Mouse (Mus musculus) limb, embryonic 12.5 days (tissue): ENCODE data around the gene Spo11. TPM values are rescaled to one million over a fixed set of nuclear protein-coding genes. Genes with fewer than 3 reads are reported as not detected.

Source experiments
- ATAC-seq: fragments of 200-750 bp; cut with Nextera tagmentation; 2 replicates; pipeline ENCODE4 v1.8.0; 2017; ENCODE audit warnings: low read depth, moderate TSS enrichment; ENCODE audit not compliant: insufficient number of reproducible peaks, insufficient read depth, low FRiP score, low TSS enrichment
- H3K27ac ChIP-seq: fragments of 300-500 bp; sonication (generic); 2 replicates; pipeline ENCODE4 v1.5.1; 2016; ENCODE audit warnings: mild to moderate bottlenecking, moderate library complexity
- H3K27me3 ChIP-seq: fragments of 300-500 bp; sonication (generic); 2 replicates; pipeline ENCODE4 v1.6.1; 2016; ENCODE audit warnings: mild to moderate bottlenecking, moderate library complexity
- H3K36me3 ChIP-seq: fragments of 300-500 bp; sonication (generic); 2 replicates; pipeline ENCODE4 v1.6.1; 2016; ENCODE audit warnings: mild to moderate bottlenecking, moderate library complexity
- H3K4me1 ChIP-seq: fragments of 300-500 bp; sonication (generic); replicated peaks from 2 replicates; pipeline ENCODE4 v1.6.1; 2016
- H3K4me2 ChIP-seq: fragments of 300-500 bp; sonication (generic); 2 replicates; pipeline ENCODE4 v1.6.1; 2016; ENCODE audit warnings: mild to moderate bottlenecking, moderate library complexity
- H3K4me3 ChIP-seq: fragments of 300-500 bp; sonication (generic); replicated peaks from 2 replicates; pipeline ENCODE4 v1.5.1; 2016; ENCODE audit warnings: mild to moderate bottlenecking
- H3K9ac ChIP-seq: fragments of 300-500 bp; sonication (generic); replicated peaks from 2 replicates; pipeline ENCODE4 v1.6.1; 2016; ENCODE audit warnings: mild to moderate bottlenecking, moderate library complexity
- H3K9me3 ChIP-seq: fragments of 300-500 bp; sonication (generic); 2 replicates; pipeline ENCODE4 v1.6.1; 2016; ENCODE audit warnings: mild to moderate bottlenecking, moderate library complexity
- WGBS: fragments of 180-500 bp; shearing (Covaris S2); methylation state at CpG from one replicate; pipeline ENCODE4 v1.1.7; 2016; 5-methylcytosine and 5-hydroxymethylcytosine counted together
- polyA plus RNA-seq: library from polyadenylated mRNA; unstranded; fragments of >200 nt; fragmentation: Nextera tagmentation; extraction: Ambion mirVana; gene quantifications from 2 replicates; pipeline ENCODE4 v1.2.1, GENCODE M21; 2016

The Spo11 gene
- polyA plus RNA-seq, 1 experiment from 2014 or later = 1.6 TPM

DNA sequence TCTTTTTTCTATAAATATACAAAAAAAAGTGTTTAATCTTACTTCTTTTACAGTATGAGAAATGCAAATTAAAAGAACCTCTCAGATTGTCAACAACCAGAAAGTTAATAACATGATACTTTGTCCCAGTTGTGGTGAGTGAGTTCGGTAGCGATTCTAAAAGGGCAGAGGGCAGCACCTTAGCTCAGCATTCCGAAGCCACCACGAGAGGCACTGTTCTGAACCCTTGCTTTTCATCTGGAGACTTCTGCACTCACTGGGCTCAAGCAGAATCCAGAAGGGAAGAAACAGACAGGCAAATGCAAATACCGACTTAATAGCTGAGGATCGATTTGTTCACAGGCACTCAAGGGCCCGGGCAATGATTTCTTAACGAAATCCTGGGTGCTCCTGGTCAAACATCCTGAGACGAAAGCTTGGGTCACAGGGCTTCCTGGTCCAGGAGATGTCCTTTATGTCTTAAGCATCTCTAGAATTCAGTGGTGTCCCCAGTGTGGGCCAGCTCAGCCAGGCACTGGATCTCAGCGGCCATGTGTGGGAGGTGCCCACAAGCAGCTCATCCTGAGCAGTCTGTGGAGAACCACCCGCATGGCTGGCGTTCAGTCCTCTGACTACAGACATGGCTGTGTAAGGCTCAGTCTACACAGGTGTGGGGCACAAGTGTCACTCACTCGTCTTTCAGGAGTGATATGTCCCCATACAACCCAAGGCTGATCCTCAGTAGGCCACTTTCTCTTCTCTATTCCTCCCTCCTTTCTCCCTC, 18.3 kb upstream of the Spo11 start:
- no peaks in the 10 kb centered on the region for H3K27me3 ChIP-seq
- H3K27ac ChIP-seq = peak overlapping the region; percentile 41; the same call in 1 of the 2 replicates
- no peak overlapping the region for H3K9ac ChIP-seq
- ATAC-seq = no peak
- no peak overlapping the region for H3K4me2 ChIP-seq
- peaks cover 14% of the 10 kb centered on the region for H3K4me1 ChIP-seq
- no peak overlapping the region for H3K4me3 ChIP-seq
- H3K36me3 ChIP-seq = no peaks in the 10 kb centered on the region
- peaks cover 28% of the 10 kb centered on the region for H3K9me3 ChIP-seq
- 48% methylated on average over 13 of the region's 13 CpGs for WGBS

- Histone ChIP-seq H3K9me3 (peaks cover 28% of the 10 kb centered on the region), H3K4me3 (no peak overlapping the region), H3K27me3 (no peaks in the 10 kb centered on the region), H3K4me1 (peaks cover 13% of the 10 kb centered on the region), H3K36me3 (no peaks in the 10 kb centered on the region), H3K9ac (no peak overlapping the region), H3K4me2 (no peak overlapping the region), H3K27ac (no peak overlapping the region)
- no peak for ATAC-seq
- 86% methylated on average over 3 of the region's 3 CpGs for WGBS
These were observed 17.1 kb upstream of the Spo11 start for GRCm38 (mm10) chr2:172960350-172960749.

GRCm38 (mm10) chr2:172961211-172961610, 16.3 kb upstream of the Spo11 start:
- Histone ChIP-seq H3K36me3 (no peaks in the 10 kb centered on the region), H3K9me3 (peaks cover 21% of the 10 kb centered on the region), H3K27ac (no peak overlapping the region), H3K4me2 (no peak overlapping the region), H3K4me3 (no peak overlapping the region), H3K4me1 (peaks cover 14% of the 10 kb centered on the region), H3K9ac (no peak overlapping the region), H3K27me3 (no peaks in the 10 kb centered on the region)
- ATAC-seq = no peak
- 82% methylated on average over 6 of the region's 6 CpGs for WGBS

DNA sequence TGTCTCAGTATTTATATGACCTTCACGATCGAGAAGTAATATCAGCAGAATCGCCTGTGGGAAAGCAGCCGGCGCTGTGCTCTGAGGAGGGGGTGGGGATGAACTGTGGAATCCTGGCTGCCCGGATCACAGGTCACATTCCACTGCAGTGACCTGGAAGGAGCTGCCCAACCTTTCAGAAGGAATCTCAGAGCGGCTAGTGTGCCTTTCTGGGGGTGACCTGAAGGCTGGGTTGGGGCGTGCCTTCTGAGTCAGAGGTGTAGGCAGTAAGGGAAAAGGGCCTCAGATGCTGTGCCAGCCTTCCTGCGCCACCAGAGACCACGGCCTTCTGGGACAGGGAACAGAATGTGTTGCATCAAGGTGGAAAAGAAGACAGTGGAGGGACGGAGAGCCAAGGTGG, 12.3 kb upstream of the Spo11 start:
- WGBS = 41% methylated on average over 11 of the region's 11 CpGs
- Histone ChIP-seq H3K36me3 (no peaks in the 10 kb centered on the region), H3K9me3 (peaks cover 4% of the 10 kb centered on the region; the same call in 1 of the 2 replicates), H3K4me2 (no peak overlapping the region), H3K27me3 (no peaks in the 10 kb centered on the region), H3K4me1 (peaks cover 5% of the 10 kb centered on the region; the same call in 1 of the 2 replicates), H3K27ac (no peak overlapping the region), H3K4me3 (no peak overlapping the region), H3K9ac (no peak overlapping the region)
- ATAC-seq = no peak

DNA sequence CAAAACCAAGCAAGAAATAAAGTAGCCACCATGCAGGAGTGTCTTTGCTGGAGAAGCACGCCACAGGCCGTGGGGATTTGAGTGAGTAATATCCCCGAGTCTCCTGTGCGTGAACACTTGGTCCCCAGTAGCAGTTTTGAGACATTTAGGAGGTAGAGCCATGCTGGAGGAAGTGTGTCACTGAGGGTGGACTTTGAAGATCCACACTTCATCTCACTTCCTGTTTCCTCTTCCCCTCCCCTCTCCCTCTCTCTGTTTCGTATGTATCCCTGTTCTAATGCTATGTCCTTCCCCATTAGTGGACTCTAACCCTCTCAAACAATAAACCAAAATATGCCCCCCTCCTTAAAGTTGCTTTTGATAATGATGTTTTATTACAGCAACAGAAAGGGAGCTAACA, 11.0 kb upstream of the Spo11 start:
- Histone ChIP-seq H3K9ac (no peak overlapping the region), H3K4me2 (no peak overlapping the region), H3K27me3 (no peaks in the 10 kb centered on the region), H3K36me3 (no peaks in the 10 kb centered on the region), H3K4me1 (peaks cover 5% of the 10 kb centered on the region; the same call in 1 of the 2 replicates), H3K4me3 (no peak overlapping the region), H3K27ac (no peak overlapping the region), H3K9me3 (no peaks in the 10 kb centered on the region)
- ATAC-seq = no peak
- 73% methylated on average over 5 of the region's 5 CpGs for WGBS

- H3K4me3 ChIP-seq = no peak overlapping the region
- H3K9ac ChIP-seq = no peak overlapping the region
- no peak overlapping the region for H3K27ac ChIP-seq
- H3K9me3 ChIP-seq = no peaks in the 10 kb centered on the region
- no peaks in the 10 kb centered on the region for H3K27me3 ChIP-seq
- ATAC-seq = no peak
- no peak overlapping the region for H3K4me2 ChIP-seq
- H3K36me3 ChIP-seq = no peaks in the 10 kb centered on the region
- peaks cover 15% of the 10 kb centered on the region for H3K4me1 ChIP-seq
- 83% methylated on average over 2 of the region's 2 CpGs for WGBS
These were observed 5.6 kb upstream of the Spo11 start for GRCm38 (mm10) chr2:172971865-172972264.

- 32% methylated on average over 7 of the region's 7 CpGs for WGBS
- H3K4me1 ChIP-seq = peaks cover 29% of the 10 kb centered on the region
- no peak overlapping the region for H3K4me2 ChIP-seq
- no peak overlapping the region for H3K9ac ChIP-seq
- H3K27me3 ChIP-seq = no peaks in the 10 kb centered on the region
- no peak for ATAC-seq
- H3K36me3 ChIP-seq = no peaks in the 10 kb centered on the region
- H3K9me3 ChIP-seq = no peaks in the 10 kb centered on the region
- H3K27ac ChIP-seq = no peak overlapping the region
- H3K4me3 ChIP-seq = no peak overlapping the region
These were observed 3.5 kb upstream of the Spo11 start for GRCm38 (mm10) chr2:172973806-172974565.

- no peak overlapping the region for H3K4me3 ChIP-seq
- ATAC-seq = no peak
- H3K27me3 ChIP-seq = no peaks in the 10 kb centered on the region
- H3K4me1 ChIP-seq = peaks cover 29% of the 10 kb centered on the region
- no peak overlapping the region for H3K4me2 ChIP-seq
- H3K36me3 ChIP-seq = no peaks in the 10 kb centered on the region
- WGBS = 39% methylated on average over 7 of the region's 7 CpGs
- H3K9me3 ChIP-seq = peaks cover 2% of the 10 kb centered on the region; the same call in 1 of the 2 replicates
- H3K27ac ChIP-seq = no peak overlapping the region
- no peak overlapping the region for H3K9ac ChIP-seq
These were observed 2.8 kb upstream of the Spo11 start for GRCm38 (mm10) chr2:172974701-172975100.

- no peaks in the 10 kb centered on the region for H3K36me3 ChIP-seq
- 84% methylated on average over 6 of the region's 6 CpGs for WGBS
- H3K27me3 ChIP-seq = no peaks in the 10 kb centered on the region
- H3K4me2 ChIP-seq = no peak overlapping the region
- no peak for ATAC-seq
- H3K27ac ChIP-seq = no peak overlapping the region
- H3K4me1 ChIP-seq = peaks cover 29% of the 10 kb centered on the region
- no peak overlapping the region for H3K4me3 ChIP-seq
- no peak overlapping the region for H3K9ac ChIP-seq
- H3K9me3 ChIP-seq = peaks cover 7% of the 10 kb centered on the region
These were observed 2.3 kb upstream of the Spo11 start for GRCm38 (mm10) chr2:172975159-172975558.

DNA sequence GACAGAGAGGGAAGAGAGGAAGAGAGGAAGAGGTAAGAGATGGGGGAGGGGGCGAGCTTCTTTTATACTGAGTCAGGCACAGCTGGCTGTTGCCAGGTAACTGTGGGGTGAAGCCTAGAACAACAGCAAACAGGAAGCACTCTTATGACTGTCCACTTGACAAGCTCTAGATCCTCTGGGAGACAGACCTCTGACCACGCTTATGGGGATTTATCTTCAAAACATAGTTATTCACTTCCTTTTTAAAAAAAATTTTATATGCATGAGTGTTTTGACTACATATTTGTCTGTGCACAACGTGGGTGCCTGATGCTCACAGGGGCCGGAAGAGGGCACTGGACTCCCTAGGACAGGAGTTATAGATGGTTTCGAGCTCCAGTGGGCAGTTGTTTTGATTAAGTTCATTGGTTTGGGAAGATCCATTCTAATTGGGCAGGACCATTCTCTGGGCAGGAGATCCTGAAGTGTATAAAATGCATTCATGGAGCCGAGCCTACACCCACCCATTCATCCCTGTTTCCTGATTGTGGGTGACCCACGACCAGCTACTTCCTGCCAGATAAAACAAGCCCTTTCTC, 750 bp upstream of the Spo11 start:
- Histone ChIP-seq H3K4me3 (0 out of 2 replicates have a peak overlapping the region, but pooled peaks have one; percentile 6), H3K4me2 (peak overlapping the region; percentile 47), H3K9me3 (peaks cover 8% of the 10 kb centered on the region), H3K27ac (peak overlapping the region; percentile 78; the same call in 1 of the 2 replicates), H3K4me1 (peaks cover 29% of the 10 kb centered on the region), H3K36me3 (no peaks in the 10 kb centered on the region), H3K27me3 (no peaks in the 10 kb centered on the region), H3K9ac (no peak overlapping the region)
- 28% methylated on average over 7 of the region's 7 CpGs for WGBS
- ATAC-seq = no peak

GRCm38 (mm10) chr2:172978131-172978633, 682 bp downstream of the Spo11 start:
- Histone ChIP-seq H3K9me3 (peaks cover 8% of the 10 kb centered on the region), H3K9ac (no peak overlapping the region; the same call in 1 of the 2 replicates), H3K4me2 (0 out of 2 replicates have a peak overlapping the region, but pooled peaks have one; percentile 47), H3K4me3 (no peak overlapping the region), H3K27me3 (no peaks in the 10 kb centered on the region), H3K36me3 (no peaks in the 10 kb centered on the region), H3K4me1 (peaks cover 29% of the 10 kb centered on the region), H3K27ac (peak overlapping the region; percentile 78)
- 58% methylated on average over 4 of the region's 4 CpGs for WGBS
- no peak for ATAC-seq
